Mouse (Mus musculus): Measurements from ENCODE around the gene Btbd11.

DNA sequence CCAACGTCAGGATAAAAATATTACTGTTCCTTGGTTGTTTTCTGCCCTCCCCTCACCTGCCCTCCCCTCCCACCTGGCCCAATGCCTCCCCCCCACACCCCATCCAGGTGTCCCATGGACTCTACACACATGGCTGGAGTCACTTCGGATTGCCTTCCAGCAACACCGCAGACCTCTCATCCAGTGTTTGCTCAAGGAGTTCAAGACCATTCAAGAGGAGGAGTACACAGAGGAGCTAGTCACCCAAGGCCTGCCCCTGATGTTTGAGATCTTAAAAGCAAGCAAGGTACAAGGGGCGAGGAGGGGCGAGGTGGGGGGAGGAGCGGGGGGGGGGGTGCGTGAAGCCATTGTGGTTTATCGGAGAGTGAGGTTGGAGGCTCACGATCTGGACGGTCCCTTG, 247.0 kb downstream of the Btbd11 start:
- no peak for TF ChIP-seq POLR2A (IDR thresholded peaks at IDR 0.05; ENCODE audit: low read depth, low read length)
- no peak for TF ChIP-seq CTCF (conservative IDR thresholded peaks at IDR 0.05; ENCODE audit: insufficient read depth, insufficient read length, low read depth, low read length)

Data from kidney, adult 2 months (tissue).